Mouse (Mus musculus): ENCODE data around the gene Epo. TPM values are rescaled to one million over a fixed set of nuclear protein-coding genes. Genes with fewer than 3 reads are reported as not detected.

Gene Epo
- total and polyA plus RNA-seq, 3 experiments: not detected

GRCm38 (mm10) chr5:137481138-137481537 lies 51.9 kb downstream of the Epo start:
- Histone ChIP-seq H3K4me3 (replicated peaks in 1 of 3; ENCODE audit: low read depth in 2 of 3, low read length in 2 of 3, poor library complexity in 1 of 3) (no peak overlapping the region), H3K9ac (ENCODE audit: insufficient read depth, low read depth) (no peak overlapping the region), H3K36me3 (replicated peaks in 1 of 2; ENCODE audit: control insufficient read depth in 1 of 2, insufficient read depth in 1 of 2, low read length in 1 of 2) (no peaks in the 10 kb centered on the region), H3K9me3 (replicated peaks; ENCODE audit: low read length) (no peaks in the 10 kb centered on the region), H3K79me2 (replicated peaks; ENCODE audit: control insufficient read depth, extremely low read depth, insufficient read depth, poor library complexity, severe bottlenecking) (no peaks in the 10 kb centered on the region), H3K4me2 (ENCODE audit: insufficient read depth, low read depth, poor library complexity, severe bottlenecking) (no peak overlapping the region), H3K27ac (ENCODE audit: insufficient read depth, low read depth) (no peak overlapping the region), H3K27me3 (replicated peaks) (peaks cover 72% of the 10 kb centered on the region), H3K4me1 (ENCODE audit: control insufficient read depth in 1 of 2, insufficient read depth in 2 of 2) (peaks cover 0 to 4% of the 10 kb centered on the region in 2 experiments; a peak in 1 of 4 replicates)
- TF ChIP-seq SMC3 (IDR thresholded peaks at IDR 0.05; ENCODE audit: low read depth, low read length): peak; percentile 51
- peak; percentile 73 for TF ChIP-seq RAD21 (IDR thresholded peaks at IDR 0.05; ENCODE audit: low read depth, low read length)
- TF ChIP-seq MXI1 (IDR thresholded peaks at IDR 0.05; ENCODE audit: low read depth, low read length): no peak
- no peak for TF ChIP-seq IRF4 (IDR thresholded peaks at IDR 0.05; ENCODE audit: low read depth, low read length)
- no peak for TF ChIP-seq ETS1 (conservative IDR thresholded peaks at IDR 0.05; ENCODE audit: low read depth, low read length)
- TF ChIP-seq ZNF384 (IDR thresholded peaks at IDR 0.05; ENCODE audit: low read depth, low read length): peak; percentile 80
- peak; percentile 75 to 77 for TF ChIP-seq CTCF (conservative IDR thresholded peaks at IDR 0.05 in 1 of 2, IDR thresholded peaks at IDR 0.05 in 1 of 2; ENCODE audit: low read depth in 2 of 2, low read length in 2 of 2)
- TF ChIP-seq ZKSCAN1 (IDR thresholded peaks at IDR 0.05; ENCODE audit: borderline replicate concordance, low read depth, low read length): no peak
- TF ChIP-seq USF1 (IDR thresholded peaks at IDR 0.05; ENCODE audit: low read depth, low read length): no peak
- no peak for TF ChIP-seq MAFK (IDR thresholded peaks at IDR 0.05; ENCODE audit: insufficient replicate concordance, low read length)
- DNase-seq (ENCODE audit: extremely low read depth): peak; percentile 50
- dilution Hi-C loops (cut with MboI; ENCODE audit: extremely low pct_ligation_motif_present, extremely low pct_unique_long_range_greater_than_20kb, low sequenced_read_pairs): no loop called here
- in situ Hi-C loops (cut with MboI; ENCODE audit: low pct_ligation_motif_present, low pct_unique_long_range_greater_than_20kb, low sequenced_read_pairs): loop anchor here (10.0 kb wide), 1 partner anchor 146 kb away; the partner anchor contains the start of gene Slc12a9

- no peaks in the 10 kb centered on the region for H3K9me3 ChIP-seq (replicated peaks; ENCODE audit: low read length)
- peaks cover 0 to 2% of the 10 kb centered on the region in 2 experiments; a peak in 1 of 4 replicates for H3K4me1 ChIP-seq (ENCODE audit: control insufficient read depth in 1 of 2, insufficient read depth in 2 of 2)
- H3K27ac ChIP-seq (ENCODE audit: insufficient read depth, low read depth): no peak within 1 kb of the TSS
- no peak for TF ChIP-seq HCFC1 (IDR thresholded peaks at IDR 0.05; ENCODE audit: low read depth, low read length)
- TF ChIP-seq EP300 (IDR thresholded peaks at IDR 0.05; ENCODE audit: low read length): no peak
- no peak for TF ChIP-seq MAZ (IDR thresholded peaks at IDR 0.05; ENCODE audit: low read depth, low read length)
- no peak for TF ChIP-seq KAT2A (IDR thresholded peaks at IDR 0.05; ENCODE audit: insufficient replicate concordance, low read length)
- no peak for TF ChIP-seq CHD1 (IDR thresholded peaks at IDR 0.05; ENCODE audit: low read depth, low read length)
- no peak for TF ChIP-seq TBP (conservative IDR thresholded peaks at IDR 0.05; ENCODE audit: low read depth, low read length)
- no peak for TF ChIP-seq MAX (IDR thresholded peaks at IDR 0.05; ENCODE audit: low read length)
- no peak for TF ChIP-seq NRF1 (IDR thresholded peaks at IDR 0.05; ENCODE audit: low read depth, low read length)
- no peak for TF ChIP-seq SMC3 (IDR thresholded peaks at IDR 0.05; ENCODE audit: low read depth, low read length)
- no peak for TF ChIP-seq E2F4 (IDR thresholded peaks at IDR 0.05; ENCODE audit: insufficient replicate concordance, low read depth, low read length)
- no peak for TF ChIP-seq POLR2AphosphoS2 (IDR thresholded peaks at IDR 0.05; ENCODE audit: low read depth, low read length)
- no peak for TF ChIP-seq ZKSCAN1 (IDR thresholded peaks at IDR 0.05; ENCODE audit: borderline replicate concordance, low read depth, low read length)
- no peak for TF ChIP-seq ZNF384 (IDR thresholded peaks at IDR 0.05; ENCODE audit: low read depth, low read length)
- TF ChIP-seq JUN (IDR thresholded peaks at IDR 0.05; ENCODE audit: insufficient read depth, low read depth, low read length): no peak
- no peak for TF ChIP-seq MAFK (IDR thresholded peaks at IDR 0.05; ENCODE audit: insufficient replicate concordance, low read length)
- TF ChIP-seq RAD21 (IDR thresholded peaks at IDR 0.05; ENCODE audit: low read depth, low read length): no peak
- TF ChIP-seq UBTF (IDR thresholded peaks at IDR 0.05; ENCODE audit: low read depth, low read length): no peak
- TF ChIP-seq CTCF (conservative IDR thresholded peaks at IDR 0.05 in 1 of 2, IDR thresholded peaks at IDR 0.05 in 1 of 2; ENCODE audit: low read depth in 2 of 2, low read length in 2 of 2): no peak
- TF ChIP-seq NELFE (IDR thresholded peaks at IDR 0.05; ENCODE audit: low read depth, low read length): no peak
- in situ Hi-C loops (cut with MboI; ENCODE audit: low pct_ligation_motif_present, low pct_unique_long_range_greater_than_20kb, low sequenced_read_pairs) (no loop called here), dilution Hi-C loops (cut with MboI; ENCODE audit: extremely low pct_ligation_motif_present, extremely low pct_unique_long_range_greater_than_20kb, low sequenced_read_pairs) (no loop called here)
- no peak within 1 kb of the TSS for H3K4me3 ChIP-seq (replicated peaks in 1 of 3; ENCODE audit: low read depth in 2 of 3, low read length in 2 of 3, poor library complexity in 1 of 3)
- H3K9ac ChIP-seq (ENCODE audit: insufficient read depth, low read depth): no peak within 1 kb of the TSS
- no peak within 1 kb of the TSS for H3K4me2 ChIP-seq (ENCODE audit: insufficient read depth, low read depth, poor library complexity, severe bottlenecking)
- no peak for DNase-seq (ENCODE audit: extremely low read depth)
- H3K27me3 ChIP-seq (replicated peaks): peaks cover 76% of the 10 kb centered on the region
- H3K79me2 ChIP-seq (replicated peaks; ENCODE audit: control insufficient read depth, extremely low read depth, insufficient read depth, poor library complexity, severe bottlenecking): no peaks in the 10 kb centered on the region
- no peaks in the 10 kb centered on the region for H3K36me3 ChIP-seq (replicated peaks in 1 of 2; ENCODE audit: control insufficient read depth in 1 of 2, insufficient read depth in 1 of 2, low read length in 1 of 2)
These were observed 56.1 kb downstream of the Epo start, which contains the start of gene Zan for GRCm38 (mm10) chr5:137476964-137477363. Zan (minus strand) TSS chr5:137477064.
